Mouse (Mus musculus) monocyte, adult 5-6 weeks (primary cell): Measurements from ENCODE around the gene Cchcr1. TPM values are rescaled to one million over a fixed set of nuclear protein-coding genes. Genes with fewer than 3 reads are reported as not detected.

Experiments used
- ATAC-seq: fragments of 153-309, 156-312 bp; replicated peaks from 2 replicates; pipeline ENCODE4 v1.8.0; 2017; ENCODE audit warnings: mild to moderate bottlenecking; ENCODE audit not compliant: low TSS enrichment, insufficient number of reproducible peaks, severe bottlenecking, poor library complexity, low FRiP score
- total RNA-seq: library from RNA; stranded (forward); fragments of 200-1000, 200-491, 200-594 nt; gene quantifications from 3 replicates; pipeline ENCODE4 v1.2.3, GENCODE M21; 2017

The Cchcr1 gene
- total RNA-seq, 1 experiment from 2014 or later, result 6.7 TPM

DNA sequence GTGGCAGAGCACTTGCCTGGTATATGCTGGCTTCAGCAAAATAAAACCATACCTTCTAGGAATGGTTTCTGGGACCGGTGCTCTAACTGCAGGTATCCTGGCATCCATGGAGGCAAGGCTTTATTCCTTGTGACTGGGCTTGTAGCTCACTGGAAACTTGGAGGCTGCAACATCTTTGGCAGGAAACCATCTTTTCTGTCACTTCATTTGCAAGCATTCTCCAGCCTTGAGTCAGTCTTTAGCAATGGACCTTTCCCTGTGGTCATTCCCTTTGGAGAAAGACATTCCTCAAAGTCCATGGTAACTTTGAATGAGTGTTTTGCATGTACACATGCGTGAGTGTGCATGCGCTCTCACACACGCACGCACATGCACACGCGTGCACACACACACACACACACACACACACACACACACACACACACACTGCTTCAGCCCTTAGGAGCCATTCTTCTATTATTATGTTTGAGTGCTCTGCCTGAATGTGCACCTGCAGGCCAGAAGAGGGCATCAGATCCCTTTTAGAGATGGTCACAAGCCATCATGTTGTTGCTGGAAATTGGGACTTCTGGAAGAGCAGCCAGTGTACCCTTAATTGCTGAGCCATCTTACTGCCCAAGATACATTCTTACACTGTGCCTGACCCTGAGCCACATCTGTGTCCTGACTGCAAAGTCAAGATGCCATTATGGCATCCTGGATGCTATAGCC is 3.8 kb upstream of the Cchcr1 start:
- no peak for ATAC-seq

GRCm38 (mm10) chr17:35513886-35514285 is 3.0 kb upstream of the Cchcr1 start:
- 0 out of 2 replicates have a peak, but pooled peaks have one; percentile 37 for ATAC-seq

DNA sequence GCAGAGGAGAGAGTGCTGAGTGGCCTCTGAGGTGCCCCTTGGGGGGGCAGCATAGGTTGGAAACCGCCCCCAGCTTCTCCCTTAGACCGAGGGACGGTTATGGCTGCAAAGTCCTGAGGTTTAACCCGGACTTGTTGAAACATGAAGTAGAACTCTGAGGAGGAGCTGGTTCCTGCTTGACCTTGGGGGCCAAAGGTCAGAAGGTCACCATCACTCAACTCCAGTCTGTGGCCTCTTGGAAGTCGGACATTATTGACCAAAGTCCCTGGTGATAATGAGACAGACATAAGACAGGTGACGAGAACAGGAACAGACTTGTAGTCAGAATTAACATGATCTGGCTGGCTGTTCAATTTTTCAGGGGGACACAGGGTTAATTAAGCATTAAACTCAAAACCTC is 2.1 kb upstream of the Cchcr1 start:
- no peak for ATAC-seq

- ATAC-seq, result no peak
These were observed 824 bp upstream of the Cchcr1 start for GRCm38 (mm10) chr17:35515911-35516640.

- no peak for ATAC-seq
These were observed 626 bp downstream of the Cchcr1 start for GRCm38 (mm10) chr17:35517526-35517925.

GRCm38 (mm10) chr17:35524354-35524753 is 7.5 kb downstream of the Cchcr1 start:
- no peak for ATAC-seq

DNA sequence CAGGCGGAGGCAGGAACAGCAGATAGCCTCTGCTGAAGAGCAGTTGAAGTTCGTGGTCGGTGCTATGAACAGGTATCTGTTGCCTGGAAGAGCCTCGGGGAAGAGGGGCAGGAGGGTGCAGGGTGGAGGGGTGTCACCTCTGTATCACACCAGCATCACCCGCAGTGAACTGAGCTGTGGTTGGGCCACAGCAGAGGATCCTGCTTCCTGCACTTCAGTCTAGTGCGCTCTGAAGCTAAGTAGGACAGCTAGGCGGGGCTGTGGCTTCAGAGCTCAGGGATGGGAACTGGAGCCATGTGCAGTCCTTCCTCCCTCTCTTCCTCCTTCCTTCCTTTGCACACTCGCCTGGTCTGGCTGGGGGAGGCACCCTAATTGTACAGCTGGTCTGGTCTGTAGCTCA is 9.7 kb downstream of the Cchcr1 start:
- no peak for ATAC-seq

DNA sequence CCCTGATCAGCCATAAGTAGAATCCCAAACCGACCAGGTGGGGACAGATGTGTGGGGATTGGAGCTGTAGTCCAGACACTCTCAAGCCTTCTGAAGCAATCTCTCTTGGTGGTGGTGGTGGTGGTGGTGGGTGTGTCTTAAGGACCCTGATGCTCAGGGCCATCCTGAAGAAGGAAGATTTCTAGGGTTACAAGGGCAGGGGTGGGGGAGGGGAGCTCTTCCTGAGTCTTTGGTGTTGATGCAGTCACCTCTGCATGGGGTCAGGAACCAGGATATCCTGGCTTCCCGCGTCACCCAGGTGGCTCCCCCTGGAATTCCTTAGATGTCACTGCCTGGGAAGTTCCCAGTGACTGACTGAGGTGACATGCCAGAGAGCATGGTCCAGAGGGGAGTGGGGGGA is 15.5 kb downstream of the Cchcr1 start:
- ATAC-seq, result no peak

DNA sequence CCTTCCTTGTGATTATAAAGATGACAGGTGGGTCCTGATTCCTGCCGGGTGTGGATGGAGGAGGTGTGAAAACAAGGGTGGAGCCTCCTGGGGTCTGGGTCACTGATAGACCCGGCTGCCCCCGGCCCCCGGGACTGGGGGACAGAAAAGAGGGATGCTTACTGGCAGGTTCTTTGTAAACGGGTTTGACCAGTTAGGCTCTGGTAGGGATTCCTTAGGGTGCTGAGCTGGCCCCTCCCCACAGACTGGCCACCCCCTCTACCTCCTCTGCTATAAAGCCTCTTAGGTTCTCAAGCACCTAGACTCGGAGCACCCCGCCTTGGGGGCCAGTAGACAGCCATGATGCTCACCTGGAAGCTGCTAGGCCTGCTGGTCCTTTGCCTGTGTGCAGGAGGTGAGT is 16.0 kb downstream of the Cchcr1 start, which contains the start of gene Psors1c2:
Gene Psors1c2 (plus strand): TSS at position 301 of the 400 bp plus-strand sequence.
- no peak for ATAC-seq

- peak; percentile 88 for ATAC-seq
These were observed 17.4 kb downstream of the Cchcr1 start for GRCm38 (mm10) chr17:35534343-35534742.

GRCm38 (mm10) chr17:35537421-35537820 is 20.5 kb downstream of the Cchcr1 start:
- no peak for ATAC-seq

DNA sequence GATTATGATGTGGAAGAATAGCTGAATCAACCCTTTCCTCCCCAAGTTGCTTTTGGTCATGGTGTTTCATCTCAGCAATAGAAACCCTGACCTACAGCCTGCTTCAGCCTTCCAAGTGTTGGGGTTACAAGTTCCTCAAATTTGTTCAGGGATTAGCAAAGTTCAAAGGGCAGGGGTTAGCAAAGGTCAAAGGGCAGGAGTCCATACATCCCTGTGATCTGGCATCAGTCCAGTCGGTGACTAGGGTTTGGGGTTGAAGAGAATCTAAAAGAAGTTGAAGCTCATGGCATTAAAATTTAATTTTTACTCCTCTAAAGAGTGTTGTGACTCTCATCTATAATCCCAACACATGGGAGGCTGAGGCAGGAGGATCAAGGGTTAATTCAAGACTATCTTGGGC is 21.6 kb downstream of the Cchcr1 start:
- ATAC-seq, result no peak

GRCm38 (mm10) chr17:35539540-35539939 is 22.6 kb downstream of the Cchcr1 start:
- ATAC-seq, result no peak; the same call in 1 of the 2 replicates

DNA sequence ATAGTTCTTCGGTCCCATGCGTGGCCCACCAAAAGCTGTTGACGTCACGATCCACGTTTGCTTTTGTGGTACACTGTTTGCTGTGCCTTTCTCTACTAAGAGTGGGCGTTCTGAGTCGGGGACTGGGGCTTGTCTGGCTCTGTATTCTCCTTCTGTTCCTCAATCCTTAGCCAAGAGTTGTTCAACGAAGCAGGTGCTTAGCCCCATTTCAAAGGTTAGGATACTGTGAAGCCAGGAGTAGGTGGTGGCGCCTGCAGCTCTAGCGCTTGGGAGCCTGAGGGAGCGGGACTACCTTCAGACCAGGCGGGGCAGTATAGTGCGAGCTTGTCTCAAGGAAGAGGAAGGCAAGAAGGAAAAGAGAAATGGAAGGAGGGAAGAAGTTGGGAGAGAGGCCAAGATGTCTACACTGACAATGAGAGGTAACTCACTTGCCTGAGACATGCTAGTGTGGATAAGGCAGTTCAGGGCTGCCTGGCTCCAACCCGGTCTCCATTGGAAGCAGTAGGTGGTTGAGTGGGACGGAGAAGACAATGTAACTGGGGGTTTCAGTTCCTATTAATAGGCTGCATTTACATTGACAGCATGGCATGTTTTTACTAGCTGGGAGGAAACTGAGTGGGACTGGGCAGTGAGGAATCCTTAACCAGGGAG is 26.0 kb downstream of the Cchcr1 start:
- ATAC-seq, result no peak

GRCm38 (mm10) chr17:35543412-35543861 is 26.5 kb downstream of the Cchcr1 start:
- no peak for ATAC-seq

DNA sequence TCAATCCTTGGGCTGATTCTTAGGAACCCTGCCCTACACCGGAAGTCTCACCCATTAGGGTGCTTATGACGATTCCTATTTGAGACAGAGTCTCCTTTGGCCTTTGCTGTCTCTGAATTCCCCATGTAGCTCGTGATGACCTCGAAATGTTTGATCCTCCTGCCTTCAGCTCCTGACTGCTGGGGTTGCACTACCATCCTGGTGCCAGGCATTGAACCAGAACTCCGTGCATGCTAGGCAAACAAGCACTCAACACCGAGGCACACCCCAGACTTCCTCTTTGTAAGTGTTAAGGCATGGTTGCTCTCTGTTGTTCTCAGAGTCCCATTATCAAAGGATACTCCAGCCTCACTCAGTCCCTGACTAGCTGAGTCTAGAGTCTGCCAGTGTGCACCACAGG is 27.1 kb downstream of the Cchcr1 start:
- no peak for ATAC-seq

DNA sequence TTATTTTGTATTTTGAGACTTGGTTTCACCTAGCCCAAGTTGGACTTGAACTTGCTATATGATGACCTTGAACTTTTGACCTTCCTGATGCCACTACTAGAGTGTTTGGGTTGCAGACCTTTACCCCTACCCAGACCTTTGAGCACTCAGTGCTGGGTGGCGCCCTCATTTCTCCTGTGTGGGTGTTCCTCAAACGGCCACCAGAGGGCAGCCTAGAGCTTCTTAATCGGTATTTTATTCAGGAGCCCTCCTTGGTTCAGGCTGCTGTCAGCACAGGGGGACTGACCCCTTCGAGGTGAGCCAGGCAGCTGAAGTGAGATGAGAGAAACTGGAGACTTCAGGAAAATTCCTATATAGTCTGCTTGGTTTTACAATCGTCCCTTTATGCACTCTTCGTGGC is 27.8 kb downstream of the Cchcr1 start:
- peak; percentile 42; the same call in 1 of the 2 replicates for ATAC-seq

- no peak for ATAC-seq
These were observed 30.6 kb downstream of the Cchcr1 start for GRCm38 (mm10) chr17:35547465-35547864.

GRCm38 (mm10) chr17:35548636-35549035 is 31.7 kb downstream of the Cchcr1 start:
- no peak for ATAC-seq
